Mouse (Mus musculus) frontal cortex, adult (tissue): Measurements from ENCODE around the gene Rbms2.
"Not testable (repeated sequence)": the region's sequence is repeated elsewhere in the genome, so short reads cannot be mapped to it uniquely, and the experiment has no call there.

Source experiments
- ATAC-seq: cut with Nextera tagmentation; 2 replicates; pipeline ENCODE4 v1.9.2; 2017; ENCODE audit warnings: mild to moderate bottlenecking, moderate library complexity, mixed read lengths; ENCODE audit not compliant: low TSS enrichment

The Rbms2 gene

DNA sequence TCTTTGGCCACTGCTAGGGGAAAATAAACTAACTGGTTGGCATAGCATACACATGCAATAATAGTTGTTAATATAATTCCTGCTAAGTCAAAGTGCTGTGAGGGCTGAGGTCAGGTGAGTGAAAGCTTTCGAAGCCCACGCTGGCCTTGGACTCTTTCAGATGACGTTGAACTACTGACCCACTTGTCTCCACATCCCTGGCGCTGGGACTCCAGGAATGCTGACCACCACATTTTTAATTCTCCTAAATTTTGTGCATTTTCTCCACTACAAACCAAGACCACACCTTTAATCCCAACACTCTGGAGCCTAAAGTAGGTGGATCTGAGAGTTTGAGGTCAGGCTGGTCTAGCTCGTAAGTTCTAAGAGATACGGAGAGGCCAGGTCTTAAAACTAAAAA, 13.0 kb upstream of the Rbms2 start:
- ATAC-seq, result no peak

DNA sequence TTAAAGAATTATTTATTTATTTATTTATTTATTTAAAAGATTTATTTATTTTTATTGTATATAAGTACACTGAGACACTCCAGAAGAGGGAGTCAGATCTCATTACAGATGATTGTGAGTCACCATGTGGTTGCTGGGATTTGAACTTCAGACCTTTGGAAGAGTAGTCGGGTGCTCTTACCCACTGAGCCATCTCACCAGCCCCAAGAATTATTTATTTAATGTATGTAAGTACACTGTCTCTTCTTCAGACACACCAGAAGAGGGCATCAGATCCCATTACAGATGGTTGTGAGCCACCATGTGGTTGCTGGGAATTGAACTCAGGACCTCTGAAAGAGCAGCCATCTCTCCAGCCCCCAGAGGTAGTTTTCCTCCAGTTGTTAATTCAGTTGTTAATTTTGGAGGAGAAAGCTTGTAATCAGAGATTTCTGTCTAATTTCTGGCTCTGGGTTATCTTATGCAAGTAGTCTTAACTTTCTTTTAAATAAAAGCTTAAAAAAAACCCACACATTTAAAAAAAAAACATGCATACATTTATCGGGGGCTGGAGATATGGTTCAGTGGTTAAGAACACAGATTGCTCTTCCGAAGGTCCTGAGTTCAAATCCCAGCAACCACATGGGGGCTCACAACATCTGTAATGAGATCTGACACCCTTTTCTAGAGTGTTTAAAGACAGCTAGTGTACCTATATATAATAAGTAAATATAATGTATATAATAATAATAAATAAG, 12.1 kb upstream of the Rbms2 start:
- ATAC-seq, result not testable (repeated sequence)

DNA sequence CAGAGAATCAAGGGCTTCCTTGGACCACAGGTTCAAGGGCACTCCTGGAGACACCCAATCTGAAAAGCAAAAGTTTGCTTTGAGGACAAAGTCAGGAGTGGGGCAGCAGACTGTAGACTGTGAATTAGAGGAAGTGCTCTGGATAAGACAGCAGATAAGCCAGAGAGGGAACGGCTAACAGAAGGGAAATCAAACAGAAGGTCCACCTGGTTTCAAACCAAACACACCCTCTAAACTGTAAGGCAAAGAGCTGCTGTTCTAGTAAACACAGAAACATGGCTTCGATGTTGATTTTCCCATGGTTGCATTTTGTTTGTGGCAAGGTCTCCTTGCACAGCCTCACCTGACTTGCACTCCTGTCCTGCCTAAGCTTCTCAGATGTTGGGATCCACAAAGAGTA, 11.4 kb upstream of the Rbms2 start:
- no peak for ATAC-seq

DNA sequence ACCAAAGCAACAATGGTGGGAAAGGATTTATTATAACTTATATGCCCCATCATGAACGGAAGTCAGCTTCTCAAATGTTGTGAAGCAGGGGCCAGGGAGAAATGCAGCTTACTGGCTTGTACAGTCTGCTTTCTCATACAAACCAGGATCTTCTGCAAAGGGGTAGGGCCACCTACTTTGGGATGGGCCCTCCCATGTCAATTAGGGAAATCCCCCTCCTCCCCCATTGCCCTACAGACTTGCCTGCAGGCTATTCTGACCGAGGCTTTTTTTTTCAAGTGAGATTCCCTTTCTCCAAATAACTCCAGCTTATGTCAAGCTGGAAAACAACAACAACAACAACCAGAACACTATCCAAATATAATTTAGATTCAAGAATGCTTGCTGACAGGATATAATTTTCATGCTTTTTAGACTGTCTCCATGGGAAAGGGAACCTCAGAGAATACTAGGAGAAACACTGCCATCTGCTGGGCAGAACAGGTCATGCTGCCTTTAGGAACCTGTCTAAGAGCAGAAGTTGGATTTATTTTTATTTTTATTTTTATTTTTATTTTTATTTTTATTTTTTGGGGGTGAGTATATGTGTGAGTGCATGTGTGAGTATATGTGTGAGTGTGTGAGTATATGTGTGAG, 8.3 kb upstream of the Rbms2 start:
- ATAC-seq, result no peak; the same call in 1 of the 2 replicates

DNA sequence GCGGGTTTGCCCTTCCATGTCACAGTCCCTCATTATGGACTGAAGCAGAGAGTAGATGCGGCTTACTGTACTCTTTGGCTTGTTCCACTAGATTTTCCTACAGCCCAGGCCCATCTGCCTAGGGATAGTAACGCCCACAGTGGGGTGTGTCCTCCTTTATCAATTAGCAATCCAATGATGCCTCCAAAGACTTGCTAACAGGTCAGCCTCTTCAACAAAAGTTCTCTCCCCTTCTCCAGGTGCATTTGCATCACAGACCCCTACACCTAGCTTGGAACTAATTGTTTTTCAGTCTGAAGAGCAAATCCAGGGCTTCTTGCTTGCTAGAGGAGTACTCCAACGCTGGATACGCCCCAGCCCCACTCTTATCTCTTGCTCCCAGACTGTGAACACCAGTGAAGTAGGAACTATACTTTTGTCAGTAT, 7.1 kb upstream of the Rbms2 start:
- ATAC-seq, result no peak

DNA sequence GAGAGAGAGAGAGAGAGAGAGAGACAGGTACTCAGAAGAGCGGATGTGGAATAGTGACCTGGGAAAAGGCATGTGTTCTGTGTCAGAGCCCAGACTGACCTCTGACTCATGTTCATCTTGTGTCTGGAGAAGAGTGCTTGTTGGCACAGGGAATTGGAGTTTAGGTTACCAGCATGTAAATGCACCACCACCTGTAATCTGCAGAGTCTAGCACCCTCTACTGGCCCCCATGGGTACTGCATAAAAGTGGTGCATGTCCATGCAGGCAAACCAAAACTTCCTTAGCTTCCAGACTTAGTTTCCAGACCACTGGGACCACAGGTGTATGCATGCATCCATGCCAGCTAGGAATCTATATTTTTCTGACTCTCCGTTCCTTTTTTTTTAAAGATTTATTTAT, 5.9 kb upstream of the Rbms2 start:
- no peak; the same call in 1 of the 2 replicates for ATAC-seq

DNA sequence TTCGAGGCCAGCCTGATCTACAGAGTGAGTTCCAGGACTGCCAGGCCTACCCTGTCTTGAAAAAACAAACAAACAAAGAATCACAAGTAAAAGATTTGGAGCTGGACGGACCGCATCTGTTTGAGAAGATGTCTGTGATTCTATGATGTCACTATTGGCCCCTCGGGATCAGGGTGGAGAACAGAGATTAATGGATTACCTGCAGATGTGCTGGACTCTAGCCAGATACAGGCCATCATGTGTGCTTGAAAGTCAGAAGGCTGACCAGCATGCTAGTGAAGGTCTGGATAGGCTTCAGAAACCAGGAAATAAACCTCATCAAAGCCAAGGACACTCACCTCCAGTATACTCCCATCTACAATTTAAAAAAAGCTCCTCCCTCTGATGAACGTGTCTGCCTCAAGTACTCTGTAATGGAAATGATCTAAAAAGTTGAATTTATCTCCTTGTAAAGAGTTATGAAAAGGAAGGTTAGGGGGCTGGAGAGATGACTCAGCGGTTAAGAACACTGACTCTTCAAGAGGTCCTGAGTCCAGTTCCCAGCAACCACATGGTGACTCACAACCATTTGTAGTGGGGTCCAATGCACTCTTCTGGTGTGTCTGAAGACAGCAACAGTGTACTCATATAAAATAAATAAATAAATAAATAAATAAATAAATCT, 5.3 kb upstream of the Rbms2 start:
- ATAC-seq, result no peak

DNA sequence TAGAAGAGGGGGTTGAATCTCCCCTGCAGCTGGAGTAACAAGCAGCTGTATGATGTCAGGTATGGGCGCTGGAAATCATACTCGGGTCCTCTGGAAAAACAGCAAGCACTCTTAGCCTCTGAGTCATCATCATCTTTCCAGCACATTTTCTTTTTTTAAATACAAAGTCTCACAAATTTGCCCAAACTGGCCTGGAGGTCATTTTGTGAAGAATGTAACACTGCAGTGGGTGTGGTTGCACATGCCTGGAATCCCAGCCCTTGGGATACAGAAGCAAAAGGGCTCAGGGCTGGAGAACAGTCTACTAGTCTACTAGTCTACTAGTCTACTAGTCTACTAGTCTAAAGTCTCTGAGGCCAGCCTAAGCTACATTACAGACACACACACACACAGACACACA, 4.2 kb upstream of the Rbms2 start:
- no peak for ATAC-seq

DNA sequence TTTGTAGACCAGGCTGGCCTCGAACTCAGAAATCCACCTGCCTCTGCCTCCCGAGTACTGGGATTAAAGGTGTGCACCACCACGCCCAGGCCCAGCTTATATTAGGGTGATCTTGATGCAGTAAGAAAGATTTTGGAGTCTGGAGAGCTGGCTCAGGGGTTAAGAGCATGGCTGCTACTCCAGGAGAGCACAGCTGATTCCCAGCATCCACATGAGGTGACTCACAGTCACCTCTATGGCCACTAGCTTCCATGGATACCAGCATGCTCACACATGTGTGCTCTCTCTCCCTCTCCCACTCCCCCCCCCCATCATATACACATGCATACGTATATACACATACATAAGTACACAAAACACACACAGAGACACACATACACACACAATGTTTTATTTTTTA, 2.8 kb downstream of the Rbms2 start:
- no peak for ATAC-seq

DNA sequence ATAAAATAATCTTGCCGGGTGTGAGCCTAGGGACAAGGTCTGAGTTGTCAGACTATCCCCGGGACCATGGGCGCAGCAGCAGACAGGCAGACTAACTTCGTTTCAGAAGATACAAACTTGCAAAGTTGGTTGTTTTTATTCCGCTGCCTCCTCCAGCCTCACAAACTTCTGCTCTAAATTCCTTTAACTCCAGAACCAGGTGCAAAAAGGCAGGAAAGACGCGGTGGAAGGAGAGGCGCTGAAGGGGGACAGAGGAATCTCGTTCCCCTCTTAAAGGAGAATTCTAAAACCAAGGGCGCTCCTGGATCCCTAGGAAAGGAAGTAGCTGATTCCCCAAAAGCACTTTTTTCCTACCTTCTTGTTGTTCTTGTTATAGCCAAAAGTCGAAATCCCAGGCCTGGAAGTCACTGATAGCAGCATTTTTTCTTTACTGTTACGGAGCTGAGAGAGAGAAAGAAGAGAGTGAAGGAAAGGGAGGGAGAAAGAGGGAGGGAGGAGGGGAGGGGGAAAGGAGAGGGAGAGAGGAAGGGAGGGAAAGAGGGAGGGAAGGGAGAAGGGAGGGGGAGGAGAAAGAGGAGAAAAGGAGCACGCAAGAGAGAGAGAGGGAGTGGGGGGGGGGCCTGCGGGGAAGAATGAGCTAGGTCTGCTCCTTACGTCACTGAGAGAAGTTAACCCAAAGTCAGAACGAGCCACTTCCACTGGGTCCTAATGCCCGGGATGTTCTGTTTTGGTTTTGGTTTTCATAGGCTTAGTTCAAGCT, 3.9 kb downstream of the Rbms2 start:
- ATAC-seq, result peak; percentile 92

DNA sequence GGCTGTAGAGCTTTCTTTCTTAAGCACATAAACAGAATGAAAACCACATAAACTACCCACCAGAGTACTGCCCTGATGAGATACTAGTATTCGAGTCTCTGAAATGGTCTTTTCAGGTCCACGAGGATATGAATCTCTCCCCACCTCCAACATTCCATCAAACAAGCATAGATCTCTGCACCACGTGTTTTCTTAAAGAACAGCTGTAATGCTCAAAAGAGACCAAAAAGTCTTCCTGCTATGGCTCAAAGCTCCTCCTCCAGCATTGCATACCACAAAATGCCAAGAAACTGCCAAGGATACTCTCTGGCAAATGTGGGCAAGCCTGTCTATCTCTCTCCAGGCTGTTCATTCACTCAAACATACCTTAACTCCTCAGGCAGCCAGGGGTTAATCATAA, 4.8 kb downstream of the Rbms2 start:
- no peak for ATAC-seq

DNA sequence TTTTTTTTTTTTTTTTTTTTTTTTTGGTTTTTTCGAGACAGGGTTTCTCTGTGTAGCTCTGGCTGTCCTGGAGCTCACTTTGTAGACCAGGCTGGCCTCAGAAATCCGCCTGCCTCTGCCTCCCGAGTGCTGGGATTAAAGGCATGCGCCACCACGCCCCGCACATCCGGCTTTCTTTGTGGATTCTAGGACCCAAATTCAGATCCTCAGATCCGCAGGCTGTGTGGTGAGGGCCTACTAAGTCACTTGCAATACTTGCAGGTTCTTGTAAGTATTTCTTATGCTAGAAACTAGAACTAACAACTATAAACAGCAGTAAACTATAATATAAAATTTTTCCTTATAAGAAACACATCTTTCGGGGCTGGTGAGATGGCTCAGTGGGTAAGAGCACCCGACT, 8.7 kb downstream of the Rbms2 start:
- not testable (repeated sequence) for ATAC-seq

DNA sequence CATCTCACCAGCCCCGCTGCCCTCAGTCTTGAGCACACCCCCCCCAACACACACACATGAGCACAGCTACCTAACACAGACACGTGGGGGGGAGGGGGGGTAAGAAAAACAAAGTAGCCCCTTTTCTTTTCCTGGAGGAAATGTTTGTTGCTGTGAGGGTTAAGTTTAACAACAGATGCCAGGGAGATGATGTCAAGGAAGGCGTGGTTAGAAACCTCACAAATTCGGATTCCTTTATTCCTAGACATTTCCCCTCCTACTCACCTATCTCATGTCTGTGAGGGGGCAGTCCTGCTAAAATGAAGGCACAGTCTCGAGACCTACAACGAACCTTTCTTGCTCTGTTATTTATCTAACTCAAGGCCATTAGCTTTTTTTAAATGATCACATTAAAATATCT, 13.0 kb downstream of the Rbms2 start:
- no peak for ATAC-seq

DNA sequence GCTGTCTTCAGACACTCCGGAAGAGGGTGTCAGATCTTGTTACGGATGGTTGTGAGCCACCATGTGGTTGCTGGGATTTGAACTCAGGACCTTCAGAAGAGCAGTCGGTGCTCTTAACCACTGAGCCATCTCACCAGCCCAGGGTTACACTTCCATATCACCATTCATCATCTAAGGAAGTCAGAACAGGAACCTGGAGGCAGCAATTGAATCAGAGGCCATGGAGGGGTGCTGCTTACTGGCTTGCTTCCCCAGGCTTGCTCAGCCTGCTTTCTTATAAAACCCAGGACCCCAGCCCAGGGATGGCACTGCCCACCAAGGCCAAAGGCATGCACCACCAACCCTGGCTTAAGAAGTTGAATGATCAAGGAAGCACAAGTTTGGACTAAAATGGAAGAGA, 14.4 kb downstream of the Rbms2 start:
- not testable (repeated sequence) for ATAC-seq

DNA sequence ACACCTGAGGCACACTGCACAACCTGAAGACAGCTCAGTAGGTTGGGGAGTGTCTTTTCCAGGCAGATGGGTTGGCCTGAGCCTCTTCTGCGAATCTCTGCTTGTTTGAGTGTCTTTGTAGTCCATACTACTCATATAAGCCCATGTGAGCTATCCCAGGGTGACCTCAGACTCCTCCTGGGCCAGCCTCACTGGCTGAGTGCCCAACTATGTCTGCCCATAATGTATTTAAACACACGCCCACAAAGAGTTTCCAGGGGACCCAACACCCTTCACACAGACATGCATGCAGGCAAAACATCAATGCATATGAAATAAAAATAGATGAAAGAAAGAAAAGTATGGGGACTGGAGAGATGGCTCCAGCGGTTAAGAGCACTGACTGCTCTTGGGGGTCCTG, 26.1 kb downstream of the Rbms2 start:
- no peak for ATAC-seq

DNA sequence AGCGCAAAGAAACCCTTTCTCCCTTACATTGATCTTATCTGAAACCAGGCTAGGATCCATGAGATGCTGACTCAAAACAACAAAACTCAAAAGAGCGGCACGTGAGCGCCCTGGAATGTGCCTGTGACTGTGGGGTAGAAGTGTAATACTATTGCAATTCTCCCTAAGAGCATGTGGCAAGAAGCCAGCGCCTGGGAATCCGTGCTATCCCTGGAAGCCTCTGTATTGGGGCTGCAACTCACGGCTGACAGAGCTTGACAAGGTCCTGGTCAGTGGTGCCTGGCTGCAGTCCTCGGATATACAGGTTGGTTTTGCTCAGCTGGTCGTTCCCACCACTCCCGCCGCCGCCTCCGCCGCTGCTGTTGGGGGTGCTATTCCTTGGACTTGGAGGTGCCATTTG, 29.2 kb downstream of the Rbms2 start:
- no peak for ATAC-seq

DNA sequence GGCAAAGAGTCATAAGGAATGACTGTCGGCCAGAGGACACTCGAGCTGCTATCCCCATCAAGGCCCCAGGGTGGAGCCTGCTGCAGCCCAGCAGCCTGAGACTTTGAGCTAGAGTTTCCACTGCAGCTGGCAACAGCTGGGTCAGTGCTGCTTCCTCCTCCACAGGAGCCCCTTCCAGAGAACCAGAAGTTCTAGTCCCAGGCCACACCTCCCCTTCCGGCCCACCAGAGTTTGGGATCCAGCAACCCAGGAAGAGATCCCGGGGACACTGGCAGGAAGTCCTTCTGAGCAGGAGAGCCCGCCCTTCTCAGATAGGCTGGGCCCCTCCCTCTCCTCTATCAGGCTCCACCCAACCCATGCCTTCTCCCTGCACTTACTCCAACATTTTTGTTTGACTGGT, 30.5 kb downstream of the Rbms2 start:
- no peak for ATAC-seq

DNA sequence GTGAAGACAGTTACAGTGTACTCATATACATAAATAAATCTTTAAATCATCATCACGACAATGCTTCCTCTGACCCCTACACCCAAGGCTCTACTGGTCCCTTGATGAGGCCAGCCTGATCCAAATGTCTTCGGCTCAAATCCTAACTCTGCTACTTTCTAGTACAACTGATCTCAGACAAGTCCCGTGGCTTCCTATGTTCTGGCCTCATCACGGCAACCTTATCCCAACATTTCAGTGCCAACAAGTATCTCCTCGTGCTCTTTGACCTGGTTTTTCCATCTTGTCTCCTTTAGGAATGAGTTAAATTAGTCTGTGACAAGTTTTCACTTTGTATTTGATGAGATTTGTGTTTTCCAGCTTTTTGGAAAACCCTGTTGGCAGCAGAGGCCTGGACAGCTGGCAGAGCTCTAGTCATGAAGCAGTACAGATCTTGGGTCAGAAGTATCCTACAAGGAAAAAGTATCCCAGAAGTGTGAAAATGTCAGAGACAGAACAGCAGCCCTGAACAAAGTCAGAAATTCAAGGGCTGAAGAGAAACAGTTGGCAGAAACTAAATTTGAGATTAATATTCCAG, 31.2 kb downstream of the Rbms2 start:
- no peak for ATAC-seq

DNA sequence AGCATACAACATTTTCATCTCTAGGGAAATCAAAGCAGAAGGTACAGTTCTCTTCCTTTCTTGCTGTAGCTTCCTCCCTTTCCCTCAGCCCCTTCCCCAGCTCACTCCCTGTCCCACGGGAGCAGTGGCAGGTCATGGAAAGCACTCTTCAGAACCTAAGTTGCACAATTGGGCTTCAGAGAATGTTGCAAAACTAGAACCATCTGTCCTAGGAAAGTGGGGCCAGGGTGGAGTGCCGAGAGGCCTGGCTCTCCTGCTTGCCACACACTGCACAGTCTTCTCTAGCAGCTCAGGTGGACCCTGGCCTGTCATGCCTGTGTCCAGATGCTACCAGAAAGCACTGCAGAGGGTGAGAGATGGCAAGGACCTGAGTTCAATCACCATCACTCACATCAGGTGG, 35.1 kb downstream of the Rbms2 start:
- ATAC-seq, result no peak

DNA sequence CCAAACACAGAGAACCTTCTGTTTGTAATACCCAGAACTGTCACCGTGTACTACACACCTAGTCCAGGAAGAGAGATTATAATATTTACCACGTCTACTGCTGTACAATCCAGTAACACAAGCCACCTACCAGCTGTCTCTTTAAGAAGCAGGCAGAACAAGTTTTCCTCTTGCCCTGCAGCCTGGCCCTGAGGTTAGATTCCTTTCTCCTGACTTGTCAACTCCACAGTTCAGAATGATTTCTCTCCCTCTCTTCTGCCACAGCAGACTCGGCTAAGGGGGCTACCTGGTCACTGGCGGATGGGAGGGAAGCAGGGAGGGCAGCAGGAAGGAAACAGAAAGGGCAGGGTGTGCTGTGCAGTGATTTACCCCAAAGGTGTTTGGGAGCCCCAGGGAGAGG, 36.4 kb downstream of the Rbms2 start:
- ATAC-seq, result no peak

DNA sequence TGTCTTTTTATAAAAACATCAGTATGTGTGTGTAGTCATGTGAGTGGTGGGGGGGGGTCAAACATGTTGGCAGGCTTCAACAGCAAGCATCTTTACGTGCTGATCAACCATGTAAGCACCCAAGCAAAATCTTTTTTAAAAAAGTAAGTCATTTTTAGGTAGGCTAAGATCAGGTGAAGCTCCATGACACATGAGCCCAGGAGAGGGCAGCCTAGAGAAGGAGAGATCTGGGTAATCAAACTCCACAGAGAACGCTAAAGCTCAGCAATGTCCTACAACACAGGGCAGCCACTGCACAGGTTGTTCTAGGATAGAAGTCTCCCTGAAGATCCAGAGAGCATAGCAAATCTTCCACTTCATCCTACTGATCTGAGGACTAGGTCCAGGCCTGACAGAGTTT, 37.9 kb downstream of the Rbms2 start:
- no peak for ATAC-seq
